Mouse (Mus musculus) heart, adult 2 months (tissue): ENCODE results near the gene Exosc3.

Source experiments
- CTCF ChIP-seq: fragments of 200-600 bp; IDR thresholded peaks from 2 replicates; pipeline ENCODE4 v1.8.1; 2022; ENCODE audit warnings: antibody characterized with exemption, mild to moderate bottlenecking, moderate library complexity
- EP300 ChIP-seq: fragments of 200-500 bp; IDR thresholded peaks from 2 replicates; pipeline ENCODE4 v1.6.1; 2011; ENCODE audit warnings: low read depth, low read length, control low read depth; ENCODE audit not compliant: insufficient read depth
- POLR2A ChIP-seq: fragments of 200-500 bp; IDR thresholded peaks from 2 replicates; pipeline ENCODE4 v1.6.1; 2011; ENCODE audit warnings: mild to moderate bottlenecking, low read depth, low read length, control low read depth; ENCODE audit not compliant: insufficient read depth

DNA sequence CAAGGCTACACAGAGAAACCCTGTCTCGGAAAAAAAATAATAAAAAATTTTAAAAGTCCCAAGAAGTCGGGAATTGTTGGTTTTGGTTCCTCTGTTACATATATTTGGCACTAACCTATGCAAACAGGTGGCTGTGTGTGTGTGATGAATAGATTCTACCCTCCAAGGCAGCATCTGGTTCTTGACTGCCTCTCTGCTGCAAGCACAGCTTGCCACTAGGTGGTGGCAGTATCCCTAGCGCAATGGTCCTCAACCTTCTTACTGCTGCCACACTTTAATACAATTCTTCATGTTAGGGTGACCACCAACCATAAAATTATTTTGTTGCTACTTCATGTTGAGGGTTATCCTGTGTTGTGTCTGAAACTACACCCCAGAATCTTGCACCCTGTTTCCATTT lies 56.2 kb downstream of the Exosc3 start:
- TF ChIP-seq EP300 (no peak), CTCF (peak; percentile 83), POLR2A (no peak)
